Mouse (Mus musculus) kidney, postnatal 14 days (tissue): Measurements from ENCODE around the gene Ankrd11.

Experiments used
- DNase-seq: peaks from one replicate; pipeline ENCODE4 v3.0.0; 2022; ENCODE audit warnings: mixed read lengths

Gene Ankrd11

GRCm38 (mm10) chr8:123004033-123004922 is 37.8 kb downstream of the Ankrd11 start:
- no peak for DNase-seq

GRCm38 (mm10) chr8:123000311-123000710 is 41.8 kb downstream of the Ankrd11 start:
- DNase-seq, result no peak

- DNase-seq, result no peak
Observed at GRCm38 (mm10) chr8:122997963-122998362, 44.1 kb downstream of the Ankrd11 start.

GRCm38 (mm10) chr8:122993740-122994139 is 48.3 kb downstream of the Ankrd11 start:
- DNase-seq, result no peak

GRCm38 (mm10) chr8:122993031-122993430 is 49.0 kb downstream of the Ankrd11 start:
- no peak for DNase-seq

- no peak for DNase-seq
Observed at GRCm38 (mm10) chr8:122992296-122992695, 49.8 kb downstream of the Ankrd11 start.

- DNase-seq, result no peak
Observed at GRCm38 (mm10) chr8:122991368-122991767, 50.7 kb downstream of the Ankrd11 start.

- no peak for DNase-seq
Observed at GRCm38 (mm10) chr8:122989976-122990375, 52.1 kb downstream of the Ankrd11 start.

- DNase-seq, result peak; percentile 33
Observed at GRCm38 (mm10) chr8:122988955-122989354, 53.1 kb downstream of the Ankrd11 start.

GRCm38 (mm10) chr8:122987255-122987654 is 54.8 kb downstream of the Ankrd11 start:
- DNase-seq, result no peak

GRCm38 (mm10) chr8:122986501-122987184 is 55.4 kb downstream of the Ankrd11 start:
- no peak for DNase-seq

- DNase-seq, result no peak
Observed at GRCm38 (mm10) chr8:122984175-122984574, 57.9 kb downstream of the Ankrd11 start.

- peak; percentile 54 for DNase-seq
Observed at GRCm38 (mm10) chr8:122983178-122983942, 58.7 kb downstream of the Ankrd11 start.

- no peak for DNase-seq
Observed at GRCm38 (mm10) chr8:122981646-122982045, 60.4 kb downstream of the Ankrd11 start.

GRCm38 (mm10) chr8:122979865-122980509 is 62.1 kb downstream of the Ankrd11 start:
- DNase-seq, result no peak

GRCm38 (mm10) chr8:122979424-122979823 is 62.7 kb downstream of the Ankrd11 start:
- no peak for DNase-seq

- no peak for DNase-seq
Observed at GRCm38 (mm10) chr8:122976046-122976445, 66.0 kb downstream of the Ankrd11 start.

GRCm38 (mm10) chr8:122969964-122970620 is 72.0 kb downstream of the Ankrd11 start:
- DNase-seq, result no peak

- no peak for DNase-seq
Observed at GRCm38 (mm10) chr8:122968145-122968544, 73.9 kb downstream of the Ankrd11 start.

GRCm38 (mm10) chr8:122966638-122967037 is 75.4 kb downstream of the Ankrd11 start:
- DNase-seq, result no peak

- no peak for DNase-seq
Observed at GRCm38 (mm10) chr8:122962046-122962445, 80.0 kb downstream of the Ankrd11 start.

- peak; percentile 57 for DNase-seq
Observed at GRCm38 (mm10) chr8:122961458-122961857, 80.6 kb downstream of the Ankrd11 start.
